Mouse (Mus musculus) hindbrain, embryonic 14.5 days (tissue): ENCODE results near the gene Ipcef1. TPM values are rescaled to one million over a fixed set of nuclear protein-coding genes. Genes with fewer than 3 reads are reported as not detected.

Experiments used
- ATAC-seq: fragments of 200-750 bp; cut with Nextera tagmentation; 2 replicates; pipeline ENCODE4 v1.8.0; 2017; ENCODE audit warnings: moderate number of reproducible peaks, mild to moderate bottlenecking, moderate TSS enrichment, moderate library complexity; ENCODE audit not compliant: low FRiP score
- DNase-seq: peaks from one replicate; pipeline ENCODE4 v3.0.0-alpha.2; 2015; ENCODE audit warnings: low spot score
- H3K27ac ChIP-seq: fragments of 300-500 bp; sonication (generic); 2 replicates; pipeline ENCODE4 v1.5.1; 2014; ENCODE audit warnings: mild to moderate bottlenecking, moderate library complexity
- H3K27me3 ChIP-seq: fragments of 300-500 bp; sonication (generic); 2 replicates; pipeline ENCODE4 v1.6.1; 2014; ENCODE audit warnings: mild to moderate bottlenecking, low read length, mixed read lengths; ENCODE audit not compliant: control insufficient read depth, insufficient read depth
- H3K36me3 ChIP-seq: fragments of 300-500 bp; sonication (generic); replicated peaks from 2 replicates; pipeline ENCODE4 v1.6.1; 2014; ENCODE audit not compliant: control insufficient read depth, insufficient read depth
- H3K4me1 ChIP-seq: fragments of 300-500 bp; sonication (generic); replicated peaks from 2 replicates; pipeline ENCODE4 v1.6.1; 2014; ENCODE audit warnings: antibody characterized with exemption, low read length, mixed read lengths; ENCODE audit not compliant: control insufficient read depth, insufficient read depth
- H3K4me2 ChIP-seq: fragments of 300-500 bp; sonication (generic); replicated peaks from 2 replicates; pipeline ENCODE4 v1.6.1; 2014; ENCODE audit warnings: mild to moderate bottlenecking, moderate library complexity
- H3K4me3 ChIP-seq: fragments of 300-500 bp; sonication (generic); replicated peaks from 2 replicates; pipeline ENCODE4 v1.5.1; 2014; ENCODE audit warnings: mild to moderate bottlenecking, low read length
- H3K9ac ChIP-seq: fragments of 300-500 bp; sonication (generic); 2 replicates; pipeline ENCODE4 v1.6.1; 2014
- H3K9me3 ChIP-seq: fragments of 300-500 bp; sonication (generic); 2 replicates; pipeline ENCODE4 v1.6.1; 2016; ENCODE audit warnings: low read length; ENCODE audit not compliant: control insufficient read depth
- WGBS: fragments of 180-500 bp; shearing (Covaris S2); extraction: QIAGEN DNeasy Blood & Tissue Kit; methylation state at CpG from one replicate; pipeline ENCODE4 v1.1.7; 2014; 5-methylcytosine and 5-hydroxymethylcytosine counted together
- polyA plus RNA-seq: library from polyadenylated mRNA; unstranded; fragments of >200 nt; fragmentation: Nextera tagmentation; extraction: Ambion mirVana; gene quantifications from 2 replicates; pipeline ENCODE4 v1.2.1, GENCODE M21; 2014

Ipcef1 gene
- polyA plus RNA-seq, 1 experiment from 2014 or later, result 3.2 TPM

DNA sequence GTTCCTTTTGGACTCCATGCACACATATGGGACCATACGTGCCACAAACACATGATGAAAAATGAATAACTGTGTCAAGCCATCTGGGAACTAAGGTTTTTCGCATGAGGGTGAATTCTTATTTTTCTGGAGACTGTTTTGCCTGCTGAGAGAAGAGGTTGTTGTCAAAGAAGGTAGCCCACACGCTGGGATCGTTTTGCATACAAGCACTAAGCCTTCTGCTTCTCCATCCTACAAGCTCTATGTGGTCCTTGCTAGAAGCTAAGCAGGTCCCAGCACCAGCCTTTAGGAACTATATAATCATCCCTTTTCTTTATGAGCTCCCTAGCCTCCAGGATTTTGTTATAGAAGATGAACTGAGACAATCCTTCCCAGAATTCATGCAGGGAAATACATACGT is 93.5 kb downstream of the Ipcef1 start:
- no peak overlapping the region for H3K27ac ChIP-seq
- H3K4me2 ChIP-seq, result no peak overlapping the region
- DNase-seq, result no peak
- WGBS, result 81% methylated on average over 5 of the region's 5 CpGs
- no peaks in the 10 kb centered on the region for H3K27me3 ChIP-seq
- H3K4me1 ChIP-seq, result no peaks in the 10 kb centered on the region
- no peaks in the 10 kb centered on the region for H3K36me3 ChIP-seq
- no peak overlapping the region for H3K4me3 ChIP-seq
- no peaks in the 10 kb centered on the region for H3K9me3 ChIP-seq
- ATAC-seq, result no peak
- no peak overlapping the region for H3K9ac ChIP-seq

DNA sequence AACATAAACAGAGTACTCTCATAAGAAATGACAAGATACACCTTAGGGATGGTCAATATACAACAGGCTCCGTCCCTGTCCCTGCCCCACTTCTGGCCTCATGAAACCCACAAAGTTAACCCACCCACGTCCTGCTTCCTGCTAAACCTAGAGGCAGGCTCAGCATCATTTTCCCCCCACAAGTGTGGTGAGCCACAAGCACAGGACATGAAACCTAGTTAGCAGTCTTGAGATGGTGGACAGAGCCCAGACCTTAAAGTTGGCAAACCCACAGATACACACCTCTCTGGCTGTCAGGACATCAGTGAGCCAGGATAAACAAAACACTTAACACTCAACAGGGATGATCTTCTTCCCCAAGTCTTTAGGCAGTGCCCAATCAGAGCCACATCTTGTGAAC is 95.9 kb downstream of the Ipcef1 start:
- WGBS, result 93% methylated on average over 2 of the region's 2 CpGs
- no peak for ATAC-seq
- Histone ChIP-seq H3K4me2 (no peak overlapping the region), H3K4me1 (no peaks in the 10 kb centered on the region), H3K27me3 (no peaks in the 10 kb centered on the region), H3K27ac (no peak overlapping the region), H3K36me3 (no peaks in the 10 kb centered on the region), H3K9ac (no peak overlapping the region), H3K9me3 (no peaks in the 10 kb centered on the region), H3K4me3 (no peak overlapping the region)
- DNase-seq, result no peak

DNA sequence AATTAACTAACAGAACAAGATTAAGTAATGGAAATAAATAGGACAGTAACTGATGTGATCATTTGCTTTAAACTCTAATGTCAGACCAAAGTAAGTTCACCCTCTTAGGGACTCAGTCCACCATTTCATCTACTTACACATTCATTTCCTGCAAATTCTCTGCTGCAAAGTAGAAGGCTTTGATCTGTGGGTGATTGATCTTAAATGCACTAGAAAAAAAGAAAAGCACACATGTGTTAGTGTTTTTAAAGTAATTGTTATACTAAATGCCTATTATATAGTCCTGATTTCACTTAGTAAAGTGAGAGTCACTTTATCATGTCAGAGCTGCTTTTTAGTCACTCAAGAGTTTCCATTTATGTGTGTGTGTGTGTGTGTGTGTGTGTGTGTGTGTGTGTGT is 97.7 kb downstream of the Ipcef1 start:
- Histone ChIP-seq H3K4me1 (no peaks in the 10 kb centered on the region), H3K9ac (no peak overlapping the region), H3K4me2 (no peak overlapping the region), H3K36me3 (no peaks in the 10 kb centered on the region), H3K4me3 (no peak overlapping the region), H3K27me3 (no peaks in the 10 kb centered on the region), H3K27ac (no peak overlapping the region), H3K9me3 (no peaks in the 10 kb centered on the region)
- no peak for ATAC-seq
- no peak for DNase-seq

DNA sequence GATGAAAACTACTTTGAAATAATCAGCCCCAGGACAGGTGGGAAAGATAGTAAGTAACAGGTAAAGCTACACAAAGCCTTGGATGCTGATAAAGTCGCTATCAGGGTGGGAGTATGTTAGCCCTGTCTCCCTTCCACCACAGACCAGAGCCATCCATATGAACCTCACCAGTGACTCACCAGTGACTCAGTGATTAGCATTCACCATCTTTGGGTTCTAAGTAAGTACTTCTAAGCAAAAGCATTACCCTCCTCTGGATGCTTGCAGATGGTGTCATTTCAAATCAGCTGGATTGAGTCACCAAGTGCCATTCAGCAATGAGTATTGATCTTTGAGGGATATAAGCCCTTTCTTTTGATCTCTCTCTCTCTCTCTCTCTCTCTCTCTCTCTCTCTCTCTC is 99.2 kb downstream of the Ipcef1 start:
- no peaks in the 10 kb centered on the region for H3K27me3 ChIP-seq
- no peaks in the 10 kb centered on the region for H3K36me3 ChIP-seq
- H3K4me2 ChIP-seq, result no peak overlapping the region
- DNase-seq (no peak), ATAC-seq (no peak)
- H3K27ac ChIP-seq, result no peak overlapping the region
- no peak overlapping the region for H3K9ac ChIP-seq
- WGBS, result 79% methylated on average over 1 of the region's 1 CpGs
- H3K4me3 ChIP-seq, result no peak overlapping the region
- H3K9me3 ChIP-seq, result no peaks in the 10 kb centered on the region
- no peaks in the 10 kb centered on the region for H3K4me1 ChIP-seq

DNA sequence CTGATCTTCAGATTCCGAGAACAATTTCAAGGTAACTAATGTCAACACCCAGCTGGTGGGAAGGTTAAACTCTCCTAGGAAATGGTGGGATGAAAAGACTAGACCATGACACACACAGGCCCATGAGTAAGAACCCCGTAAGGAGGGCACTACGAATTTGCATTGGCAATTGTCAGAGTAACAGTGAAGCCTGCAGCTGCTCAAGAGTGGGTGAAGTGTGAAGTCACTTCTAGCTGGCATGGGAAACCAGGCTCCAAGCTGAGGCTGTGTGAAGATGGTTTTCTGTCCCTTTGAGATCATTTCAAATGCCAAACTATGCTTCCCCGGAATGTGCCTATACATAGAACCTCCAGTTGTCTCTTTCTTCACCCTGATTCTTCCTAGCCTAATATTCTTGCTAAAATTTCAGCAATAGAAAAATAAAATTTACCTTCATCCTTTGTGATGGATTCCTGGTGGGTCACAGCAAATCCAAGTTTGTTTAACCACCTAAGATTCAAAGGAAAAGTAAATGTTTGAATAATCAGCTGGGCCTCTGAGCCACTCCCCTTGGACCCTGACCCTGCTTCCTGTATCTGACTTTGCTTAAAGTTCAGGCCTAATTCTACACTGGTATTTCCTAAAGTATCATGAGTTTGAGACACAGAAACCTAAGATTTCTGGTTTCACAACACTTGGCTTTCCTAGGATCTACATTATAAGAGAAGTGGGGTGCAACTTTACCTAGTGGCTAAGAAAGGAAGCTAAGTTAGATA is 115.4 kb downstream of the Ipcef1 start:
- ATAC-seq (no peak), DNase-seq (no peak)
- Histone ChIP-seq H3K27ac (no peak overlapping the region), H3K4me1 (no peaks in the 10 kb centered on the region), H3K9me3 (no peaks in the 10 kb centered on the region), H3K9ac (no peak overlapping the region), H3K4me2 (no peak overlapping the region), H3K36me3 (no peaks in the 10 kb centered on the region), H3K4me3 (no peak overlapping the region), H3K27me3 (no peaks in the 10 kb centered on the region)
- WGBS, result 89% methylated on average over 4 of the region's 4 CpGs

DNA sequence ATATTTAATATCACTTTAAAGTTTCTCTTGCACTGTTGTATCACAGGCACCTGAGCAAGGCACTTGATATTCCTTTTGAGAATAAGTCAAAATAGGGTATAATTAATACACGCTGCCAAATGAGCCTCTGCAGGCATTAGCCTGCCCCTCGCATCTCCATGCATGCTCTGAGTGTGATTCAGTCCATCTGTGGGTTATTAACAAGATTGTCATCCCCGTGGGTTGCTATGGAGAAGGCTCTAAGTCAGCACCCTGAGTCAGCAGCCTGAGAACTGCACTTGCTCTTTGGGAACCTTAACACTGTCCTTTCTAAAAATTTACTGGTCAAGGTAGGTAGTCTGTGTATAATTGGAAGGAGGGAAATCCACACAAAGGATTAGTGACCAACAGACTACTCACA is 117.5 kb downstream of the Ipcef1 start:
- ATAC-seq (no peak), DNase-seq (no peak)
- H3K4me1 ChIP-seq, result no peaks in the 10 kb centered on the region
- H3K27ac ChIP-seq, result no peak overlapping the region
- H3K4me2 ChIP-seq, result no peak overlapping the region
- no peaks in the 10 kb centered on the region for H3K27me3 ChIP-seq
- H3K9ac ChIP-seq, result no peak overlapping the region
- no peak overlapping the region for H3K4me3 ChIP-seq
- no peaks in the 10 kb centered on the region for H3K36me3 ChIP-seq
- 61% methylated on average over 3 of the region's 3 CpGs for WGBS
- no peaks in the 10 kb centered on the region for H3K9me3 ChIP-seq

DNA sequence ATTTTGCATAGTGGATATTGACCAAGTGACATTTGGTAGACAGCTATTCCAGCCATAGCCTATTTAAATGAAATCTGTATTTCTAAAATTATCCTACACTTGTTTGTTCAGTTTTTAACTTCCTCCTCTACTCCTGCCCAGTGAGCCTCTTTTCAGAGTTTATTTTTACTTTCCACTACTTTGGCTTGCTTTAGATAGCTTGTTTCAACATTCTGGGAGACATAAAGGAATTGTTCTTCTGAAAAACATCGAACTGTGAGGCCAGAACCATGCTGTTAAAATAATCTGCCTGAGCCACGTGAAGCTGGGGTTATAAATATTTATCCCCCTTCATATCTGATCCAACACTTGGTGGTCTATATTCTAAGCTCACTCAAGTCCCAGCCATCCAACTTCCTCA is 121.4 kb downstream of the Ipcef1 start:
- DNase-seq, result no peak
- no peaks in the 10 kb centered on the region for H3K9me3 ChIP-seq
- no peaks in the 10 kb centered on the region for H3K36me3 ChIP-seq
- no peak for ATAC-seq
- WGBS, result 75% methylated on average over 2 of the region's 2 CpGs
- no peaks in the 10 kb centered on the region for H3K27me3 ChIP-seq
- H3K27ac ChIP-seq, result no peak overlapping the region
- H3K4me2 ChIP-seq, result no peak overlapping the region
- no peak overlapping the region for H3K4me3 ChIP-seq
- no peak overlapping the region for H3K9ac ChIP-seq
- H3K4me1 ChIP-seq, result no peaks in the 10 kb centered on the region

DNA sequence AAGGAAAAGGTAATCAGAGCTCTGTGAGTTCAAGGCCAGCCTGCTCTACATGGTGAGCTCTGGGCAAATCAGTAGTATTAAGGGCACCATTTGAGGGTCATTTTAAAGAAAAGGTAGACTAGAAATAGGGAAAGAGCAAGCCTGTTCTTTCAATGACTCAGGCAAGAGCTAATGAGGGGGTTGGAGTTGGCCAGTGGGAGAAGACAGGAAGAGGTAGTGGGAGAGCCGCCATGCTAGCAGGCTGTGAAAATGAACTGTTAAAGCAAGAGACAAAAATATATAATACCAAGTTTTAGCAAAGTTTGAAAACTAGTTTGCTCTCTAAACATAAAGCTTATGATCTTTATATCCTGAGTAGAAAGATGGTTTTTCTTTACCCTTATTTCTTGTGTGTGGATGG is 121.9 kb downstream of the Ipcef1 start:
- ATAC-seq, result no peak
- no peaks in the 10 kb centered on the region for H3K9me3 ChIP-seq
- no peak overlapping the region for H3K27ac ChIP-seq
- no peaks in the 10 kb centered on the region for H3K36me3 ChIP-seq
- no peak overlapping the region for H3K4me3 ChIP-seq
- DNase-seq, result no peak
- WGBS, result 88% methylated on average over 1 of the region's 1 CpGs
- no peak overlapping the region for H3K4me2 ChIP-seq
- H3K9ac ChIP-seq, result no peak overlapping the region
- H3K4me1 ChIP-seq, result no peaks in the 10 kb centered on the region
- no peaks in the 10 kb centered on the region for H3K27me3 ChIP-seq

DNA sequence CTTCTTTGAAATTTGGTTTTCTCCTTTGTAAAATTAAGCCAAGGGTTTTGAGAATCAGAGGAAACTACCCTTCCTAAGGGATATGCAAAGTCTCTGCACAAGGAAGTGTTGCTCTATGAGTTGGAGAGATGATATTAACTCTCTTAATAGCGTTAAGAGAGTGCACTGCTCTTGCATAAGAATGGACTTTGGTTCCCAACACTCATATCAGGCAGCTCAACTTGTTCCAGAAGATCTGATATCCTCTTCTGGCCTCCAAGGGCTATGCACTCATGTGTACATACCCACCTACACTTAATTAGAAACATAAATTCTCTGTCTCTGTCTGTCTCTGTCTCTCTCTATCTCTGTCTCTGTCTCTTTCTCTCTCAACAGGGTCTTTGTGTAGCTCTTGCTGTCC is 123.4 kb downstream of the Ipcef1 start:
- 63% methylated on average over 1 of the region's 1 CpGs for WGBS
- Histone ChIP-seq H3K9ac (no peak overlapping the region), H3K27ac (no peak overlapping the region), H3K9me3 (no peaks in the 10 kb centered on the region), H3K36me3 (no peaks in the 10 kb centered on the region), H3K4me2 (no peak overlapping the region), H3K4me3 (no peak overlapping the region), H3K4me1 (no peaks in the 10 kb centered on the region), H3K27me3 (no peaks in the 10 kb centered on the region)
- DNase-seq, result no peak
- ATAC-seq, result no peak
